Mouse (Mus musculus) hindbrain, embryonic 14.5 days (tissue): ENCODE data around the gene Cyp2d26. TPM values are rescaled to one million over a fixed set of nuclear protein-coding genes. Genes with fewer than 3 reads are reported as not detected.

Experiments
- ATAC-seq: fragments of 200-750 bp; cut with Nextera tagmentation; 2 replicates; pipeline ENCODE4 v1.8.0; 2017; ENCODE audit warnings: moderate number of reproducible peaks, mild to moderate bottlenecking, moderate TSS enrichment, moderate library complexity; ENCODE audit not compliant: low FRiP score
- DNase-seq: peaks from one replicate; pipeline ENCODE4 v3.0.0-alpha.2; 2015; ENCODE audit warnings: low spot score
- H3K27ac ChIP-seq: fragments of 300-500 bp; sonication (generic); 2 replicates; pipeline ENCODE4 v1.5.1; 2014; ENCODE audit warnings: mild to moderate bottlenecking, moderate library complexity
- H3K27me3 ChIP-seq: fragments of 300-500 bp; sonication (generic); 2 replicates; pipeline ENCODE4 v1.6.1; 2014; ENCODE audit warnings: mild to moderate bottlenecking, low read length, mixed read lengths; ENCODE audit not compliant: control insufficient read depth, insufficient read depth
- H3K36me3 ChIP-seq: fragments of 300-500 bp; sonication (generic); replicated peaks from 2 replicates; pipeline ENCODE4 v1.6.1; 2014; ENCODE audit not compliant: control insufficient read depth, insufficient read depth
- H3K4me1 ChIP-seq: fragments of 300-500 bp; sonication (generic); replicated peaks from 2 replicates; pipeline ENCODE4 v1.6.1; 2014; ENCODE audit warnings: antibody characterized with exemption, low read length, mixed read lengths; ENCODE audit not compliant: control insufficient read depth, insufficient read depth
- H3K4me2 ChIP-seq: fragments of 300-500 bp; sonication (generic); replicated peaks from 2 replicates; pipeline ENCODE4 v1.6.1; 2014; ENCODE audit warnings: mild to moderate bottlenecking, moderate library complexity
- H3K4me3 ChIP-seq: fragments of 300-500 bp; sonication (generic); replicated peaks from 2 replicates; pipeline ENCODE4 v1.5.1; 2014; ENCODE audit warnings: mild to moderate bottlenecking, low read length
- H3K9ac ChIP-seq: fragments of 300-500 bp; sonication (generic); 2 replicates; pipeline ENCODE4 v1.6.1; 2014
- H3K9me3 ChIP-seq: fragments of 300-500 bp; sonication (generic); 2 replicates; pipeline ENCODE4 v1.6.1; 2016; ENCODE audit warnings: low read length; ENCODE audit not compliant: control insufficient read depth
- WGBS: fragments of 180-500 bp; shearing (Covaris S2); extraction: QIAGEN DNeasy Blood & Tissue Kit; methylation state at CpG from one replicate; pipeline ENCODE4 v1.1.7; 2014; 5-methylcytosine and 5-hydroxymethylcytosine counted together
- polyA plus RNA-seq: library from polyadenylated mRNA; unstranded; fragments of >200 nt; fragmentation: Nextera tagmentation; extraction: Ambion mirVana; gene quantifications from 2 replicates; pipeline ENCODE4 v1.2.1, GENCODE M21; 2014

Cyp2d26 gene
- polyA plus RNA-seq, result not detected in 2 replicates

GRCm38 (mm10) chr15:82794277-82794676 is at the start of gene Cyp2d26:
TSS of gene Cyp2d26 (minus strand) at chr15:82794294.
- no peaks in the 10 kb centered on the region for H3K27me3 ChIP-seq
- WGBS, result 86% methylated on average over 5 of the region's 5 CpGs
- no peak within 1 kb of the TSS for H3K4me2 ChIP-seq
- H3K36me3 ChIP-seq, result no peaks in the 10 kb centered on the region
- no peak within 1 kb of the TSS for H3K9ac ChIP-seq
- H3K9me3 ChIP-seq, result no peaks in the 10 kb centered on the region
- ATAC-seq (no peak), DNase-seq (no peak)
- no peak within 1 kb of the TSS for H3K4me3 ChIP-seq
- no peaks in the 10 kb centered on the region for H3K4me1 ChIP-seq
- H3K27ac ChIP-seq, result no peak within 1 kb of the TSS

- no peak for DNase-seq
- H3K4me3 ChIP-seq, result no peak overlapping the region
- no peaks in the 10 kb centered on the region for H3K9me3 ChIP-seq
- no peaks in the 10 kb centered on the region for H3K4me1 ChIP-seq
- no peaks in the 10 kb centered on the region; the same call in 1 of the 2 replicates for H3K36me3 ChIP-seq
- H3K4me2 ChIP-seq, result no peak overlapping the region
- H3K27ac ChIP-seq, result no peak overlapping the region
- no peak overlapping the region for H3K9ac ChIP-seq
- H3K27me3 ChIP-seq, result no peaks in the 10 kb centered on the region
- no peak for ATAC-seq
- WGBS, result 92% methylated on average over 3 of the region's 3 CpGs
Observed at GRCm38 (mm10) chr15:82839146-82839545, 45.1 kb upstream of the Cyp2d26 start.

- no peak overlapping the region for H3K9ac ChIP-seq
- DNase-seq, result no peak
- H3K4me3 ChIP-seq, result no peak overlapping the region
- H3K4me2 ChIP-seq, result no peak overlapping the region
- 87% methylated on average over 6 of the region's 6 CpGs for WGBS
- no peak for ATAC-seq
- H3K27ac ChIP-seq, result no peak overlapping the region
- no peaks in the 10 kb centered on the region for H3K9me3 ChIP-seq
- no peaks in the 10 kb centered on the region for H3K36me3 ChIP-seq
- no peaks in the 10 kb centered on the region for H3K27me3 ChIP-seq
- no peaks in the 10 kb centered on the region for H3K4me1 ChIP-seq
Observed at GRCm38 (mm10) chr15:82829917-82830316, 35.8 kb upstream of the Cyp2d26 start.

- no peaks in the 10 kb centered on the region for H3K27me3 ChIP-seq
- no peaks in the 10 kb centered on the region; the same call in 1 of the 2 replicates for H3K36me3 ChIP-seq
- no peaks in the 10 kb centered on the region for H3K4me1 ChIP-seq
Observed at GRCm38 (mm10) chr15:82825866-82826265, 31.8 kb upstream of the Cyp2d26 start.

GRCm38 (mm10) chr15:82822347-82822746 is 28.3 kb upstream of the Cyp2d26 start:
- no peak for ATAC-seq
- H3K9ac ChIP-seq, result no peak overlapping the region
- H3K36me3 ChIP-seq, result no peaks in the 10 kb centered on the region; the same call in 1 of the 2 replicates
- H3K4me2 ChIP-seq, result no peak overlapping the region
- H3K4me3 ChIP-seq, result no peak overlapping the region
- no peaks in the 10 kb centered on the region for H3K9me3 ChIP-seq
- WGBS, result 83% methylated on average over 3 of the region's 4 CpGs
- no peak overlapping the region for H3K27ac ChIP-seq
- DNase-seq, result no peak
- H3K27me3 ChIP-seq, result no peaks in the 10 kb centered on the region
- H3K4me1 ChIP-seq, result no peaks in the 10 kb centered on the region

More at GRCm38 (mm10) chr15:82825866-82826265, 31.8 kb upstream of the Cyp2d26 start:
- Histone ChIP-seq H3K4me3 (no peak overlapping the region), H3K9me3 (no peaks in the 10 kb centered on the region), H3K4me2 (no peak overlapping the region), H3K27ac (no peak overlapping the region), H3K9ac (no peak overlapping the region)
- DNase-seq (no peak), ATAC-seq (no peak)

- ATAC-seq, result no peak
- H3K27ac ChIP-seq, result no peak overlapping the region
Observed at GRCm38 (mm10) chr15:82821657-82822056, 27.6 kb upstream of the Cyp2d26 start.

GRCm38 (mm10) chr15:82815296-82815695 is 21.2 kb upstream of the Cyp2d26 start:
- H3K9me3 ChIP-seq, result no peaks in the 10 kb centered on the region
- ATAC-seq (no peak), DNase-seq (no peak)
- no peak overlapping the region for H3K4me3 ChIP-seq
- no peaks in the 10 kb centered on the region for H3K4me1 ChIP-seq
- H3K36me3 ChIP-seq, result peaks cover 23% of the 10 kb centered on the region
- H3K27me3 ChIP-seq, result no peaks in the 10 kb centered on the region
- H3K9ac ChIP-seq, result no peak overlapping the region
- H3K27ac ChIP-seq, result no peak overlapping the region
- no peak overlapping the region for H3K4me2 ChIP-seq
- 83% methylated on average over 4 of the region's 4 CpGs for WGBS

More at GRCm38 (mm10) chr15:82821657-82822056, 27.6 kb upstream of the Cyp2d26 start:
- no peak overlapping the region for H3K4me3 ChIP-seq
- H3K9me3 ChIP-seq, result no peaks in the 10 kb centered on the region
- no peak for DNase-seq
- WGBS, result 92% methylated on average over 1 of the region's 1 CpGs
- H3K4me1 ChIP-seq, result no peaks in the 10 kb centered on the region
- H3K27me3 ChIP-seq, result no peaks in the 10 kb centered on the region
- H3K4me2 ChIP-seq, result no peak overlapping the region
- H3K9ac ChIP-seq, result no peak overlapping the region
- no peaks in the 10 kb centered on the region; the same call in 1 of the 2 replicates for H3K36me3 ChIP-seq

GRCm38 (mm10) chr15:82814806-82815205 is 20.7 kb upstream of the Cyp2d26 start:
- Histone ChIP-seq H3K4me2 (no peak overlapping the region), H3K9ac (no peak overlapping the region), H3K36me3 (peaks cover 28% of the 10 kb centered on the region), H3K4me1 (no peaks in the 10 kb centered on the region), H3K4me3 (no peak overlapping the region), H3K9me3 (no peaks in the 10 kb centered on the region), H3K27me3 (no peaks in the 10 kb centered on the region), H3K27ac (no peak overlapping the region)
- 0 out of 2 replicates have a peak, but pooled peaks have one; percentile 53 for ATAC-seq
- 62% methylated on average over 4 of the region's 4 CpGs for WGBS
- DNase-seq, result peak; percentile 76

GRCm38 (mm10) chr15:82814321-82814720 is 20.2 kb upstream of the Cyp2d26 start:
- no peaks in the 10 kb centered on the region for H3K27me3 ChIP-seq
- H3K4me3 ChIP-seq, result no peak overlapping the region
- 84% methylated on average over 7 of the region's 7 CpGs for WGBS
- H3K4me2 ChIP-seq, result no peak overlapping the region
- DNase-seq, result no peak
- no peaks in the 10 kb centered on the region for H3K9me3 ChIP-seq
- ATAC-seq, result no peak
- H3K9ac ChIP-seq, result no peak overlapping the region
- peaks cover 30% of the 10 kb centered on the region for H3K36me3 ChIP-seq
- H3K27ac ChIP-seq, result no peak overlapping the region
- no peaks in the 10 kb centered on the region for H3K4me1 ChIP-seq

- 91% methylated on average over 1 of the region's 1 CpGs for WGBS
Observed at GRCm38 (mm10) chr15:82810556-82810955, 16.5 kb upstream of the Cyp2d26 start.

More at GRCm38 (mm10) chr15:82810556-82810955, 16.5 kb upstream of the Cyp2d26 start:
- no peak overlapping the region for H3K4me3 ChIP-seq
- no peak overlapping the region for H3K4me2 ChIP-seq
- H3K27ac ChIP-seq, result no peak overlapping the region
- H3K9ac ChIP-seq, result no peak overlapping the region
- ATAC-seq (no peak), DNase-seq (no peak)
- H3K9me3 ChIP-seq, result no peaks in the 10 kb centered on the region
- H3K36me3 ChIP-seq, result peaks cover 28% of the 10 kb centered on the region
- H3K4me1 ChIP-seq, result no peaks in the 10 kb centered on the region
- no peaks in the 10 kb centered on the region for H3K27me3 ChIP-seq
